Mouse (Mus musculus): Measurements from ENCODE around the gene Rac3.
A peak's percentile ranks its signal among the peaks of the same experiment; 100 is the strongest.

Gene Rac3

DNA sequence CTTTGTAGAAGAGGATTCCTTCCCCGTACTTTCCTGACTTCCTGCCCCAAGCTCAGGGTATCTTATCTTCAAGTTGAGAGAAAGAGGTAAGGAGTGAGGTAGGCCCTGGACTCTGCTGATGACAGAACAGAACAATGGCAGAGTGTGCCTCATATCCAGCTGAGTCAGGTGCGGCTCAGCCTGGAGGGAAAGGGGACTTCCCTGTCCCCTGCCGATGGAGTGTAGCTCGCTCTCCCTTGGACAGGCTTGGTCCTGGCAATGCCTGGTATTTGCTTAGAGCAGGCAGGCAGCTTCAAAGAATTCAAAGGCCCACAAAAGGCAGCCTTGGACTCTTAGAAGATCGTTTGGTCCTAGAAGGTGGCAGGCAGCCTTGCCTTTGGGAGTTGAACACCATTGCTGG, 15.2 kb upstream of the Rac3 start:
- no peak for DNase-seq (ENCODE audit: low read depth)

DNA sequence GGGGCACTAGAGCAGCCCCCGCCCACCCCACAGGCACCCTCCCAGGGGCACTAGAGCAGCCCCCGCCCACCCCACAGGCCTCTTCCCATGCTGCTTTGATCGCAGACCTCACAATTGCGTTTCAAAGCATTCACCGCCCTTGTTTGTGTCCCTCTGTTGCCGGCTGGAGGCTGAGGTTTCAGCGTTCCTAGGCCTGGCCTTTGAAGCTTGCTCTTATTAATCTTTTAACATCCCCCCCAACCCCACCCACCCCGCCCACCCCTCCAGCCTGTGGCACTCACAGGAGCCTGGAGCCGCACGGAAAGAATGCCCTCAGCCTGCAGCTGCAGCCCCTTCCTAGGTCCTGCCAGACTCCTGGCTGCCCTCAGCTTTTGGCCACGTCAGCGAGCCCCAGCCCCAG, 14.0 kb upstream of the Rac3 start:
- DNase-seq (ENCODE audit: low read depth) = no peak

DNA sequence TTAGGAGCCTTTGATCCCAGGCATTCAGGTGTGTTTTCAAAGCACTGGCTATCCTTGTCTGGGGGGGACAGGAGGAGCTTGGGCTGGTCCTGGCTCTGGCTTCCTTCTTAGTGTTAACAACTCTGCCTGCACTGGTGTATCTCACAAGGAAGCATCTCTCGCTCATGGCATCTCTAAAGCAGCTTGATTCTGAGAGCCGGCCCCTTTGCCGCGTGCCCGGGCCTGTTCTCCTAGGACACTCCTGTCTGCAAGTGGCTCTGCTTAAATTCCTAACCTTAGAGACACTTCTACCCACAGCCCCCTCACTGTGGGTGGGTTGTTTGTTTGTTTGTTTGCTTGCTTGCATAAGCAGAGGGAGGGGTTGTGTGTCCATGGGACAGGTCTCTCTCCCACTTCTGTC, 13.3 kb upstream of the Rac3 start:
- no peak for DNase-seq (ENCODE audit: low read depth)

- no peak for DNase-seq (ENCODE audit: low read depth)
These were observed 11.7 kb upstream of the Rac3 start for GRCm38 (mm10) chr11:120709551-120709950.

DNA sequence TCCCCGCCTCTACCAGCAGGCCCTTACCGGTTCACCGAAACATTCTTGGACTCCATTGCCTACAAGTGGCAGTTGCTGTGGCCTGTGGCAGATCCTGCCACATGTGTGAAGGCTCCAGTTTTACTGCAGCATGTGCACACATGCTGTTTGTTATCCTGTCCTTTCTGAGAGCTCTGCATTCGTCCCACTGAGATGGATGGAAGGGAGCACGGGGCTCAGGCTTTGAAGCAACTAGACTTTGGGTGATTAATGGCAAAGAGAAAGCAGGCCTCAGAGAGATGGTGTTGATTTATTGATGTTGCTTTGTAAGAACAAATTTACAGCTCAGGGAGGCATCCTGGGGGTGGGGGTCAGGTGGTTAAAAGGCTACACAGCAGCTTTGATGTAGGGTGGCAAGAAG, 10.6 kb upstream of the Rac3 start:
- no peak for DNase-seq (ENCODE audit: low read depth)

- no peak for DNase-seq (ENCODE audit: low read depth)
These were observed 9.2 kb upstream of the Rac3 start for GRCm38 (mm10) chr11:120711980-120712604.

- DNase-seq (ENCODE audit: low read depth) = peak; percentile 85
These were observed 8.3 kb upstream of the Rac3 start for GRCm38 (mm10) chr11:120712771-120713568.

- peak; percentile 99 for DNase-seq (ENCODE audit: low read depth)
These were observed 7.4 kb upstream of the Rac3 start, which contains the start of the genes Cenpx and Lrrc45 for GRCm38 (mm10) chr11:120713580-120714518. TSS of gene Cenpx (minus strand) at chr11:120713738. TSS of gene Lrrc45 (plus strand) at chr11:120713925.

GRCm38 (mm10) chr11:120714546-120714945, 6.7 kb upstream of the Rac3 start:
- no peak for DNase-seq (ENCODE audit: low read depth)

DNA sequence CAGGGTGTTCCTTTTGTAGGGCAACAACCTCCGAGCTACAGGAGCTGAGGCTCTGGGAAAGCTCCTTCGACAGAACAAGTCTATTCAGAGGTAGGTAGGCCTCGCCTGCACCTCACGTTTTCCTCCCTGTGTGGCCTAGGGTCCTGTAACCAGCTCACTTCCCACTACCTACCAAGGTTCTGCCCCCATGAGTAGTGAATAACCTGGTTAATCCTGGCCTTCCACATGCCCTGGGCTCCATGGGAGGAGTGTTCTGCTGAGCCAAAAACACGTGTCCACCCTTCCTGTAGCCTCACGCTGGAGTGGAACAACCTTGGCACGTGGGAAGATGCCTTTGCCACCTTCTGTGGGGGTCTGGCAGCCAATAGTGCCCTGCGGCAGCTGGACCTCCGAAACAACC, 6.1 kb upstream of the Rac3 start:
- no peak for DNase-seq (ENCODE audit: low read depth)

DNA sequence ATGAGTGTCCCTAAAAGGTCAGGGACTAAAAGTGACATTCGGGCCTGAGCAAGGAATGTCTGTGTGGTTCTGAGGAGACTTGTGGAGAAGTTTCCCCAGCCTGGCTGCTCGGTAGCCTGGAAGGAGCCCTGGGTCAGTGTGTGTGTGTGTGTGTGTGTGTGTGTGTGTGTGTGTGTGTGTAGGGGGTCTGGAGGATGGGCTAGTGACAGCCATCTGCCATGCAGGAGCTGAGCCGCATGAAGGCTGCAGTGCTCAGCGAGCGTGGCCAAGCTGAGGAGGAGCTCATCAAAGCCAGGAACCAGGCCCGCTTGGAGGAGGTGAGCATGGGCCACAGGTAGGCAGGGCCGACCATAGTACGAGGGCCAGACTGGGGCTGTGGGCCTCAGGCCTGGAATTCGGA, 2.0 kb upstream of the Rac3 start:
- no peak for DNase-seq (ENCODE audit: low read depth)

GRCm38 (mm10) chr11:120719841-120720376, 1.4 kb upstream of the Rac3 start:
- DNase-seq (ENCODE audit: low read depth) = no peak

DNA sequence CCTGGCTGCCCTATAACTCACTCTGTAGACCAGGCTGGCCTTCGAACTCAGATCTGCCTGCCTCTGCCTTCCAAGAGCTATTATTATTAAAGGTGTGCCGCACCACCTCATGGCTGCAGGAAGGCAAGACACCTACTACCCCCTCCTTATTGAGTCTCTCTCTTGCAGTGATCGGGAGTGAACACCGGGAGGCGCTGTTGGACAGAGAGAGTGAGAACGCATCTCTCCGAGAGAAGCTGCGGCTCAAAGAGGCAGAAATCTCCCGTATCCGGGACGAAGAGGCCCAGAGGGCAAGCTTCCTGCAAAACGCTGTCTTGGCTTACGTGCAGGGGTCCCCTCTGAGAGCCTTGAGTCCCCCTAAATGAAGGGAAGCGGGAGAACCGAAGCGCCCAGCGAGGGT, 820 bp upstream of the Rac3 start:
- DNase-seq (ENCODE audit: low read depth) = peak; percentile 97

GRCm38 (mm10) chr11:120722067-120722630, 879 bp downstream of the Rac3 start:
- DNase-seq (ENCODE audit: low read depth) = no peak

DNA sequence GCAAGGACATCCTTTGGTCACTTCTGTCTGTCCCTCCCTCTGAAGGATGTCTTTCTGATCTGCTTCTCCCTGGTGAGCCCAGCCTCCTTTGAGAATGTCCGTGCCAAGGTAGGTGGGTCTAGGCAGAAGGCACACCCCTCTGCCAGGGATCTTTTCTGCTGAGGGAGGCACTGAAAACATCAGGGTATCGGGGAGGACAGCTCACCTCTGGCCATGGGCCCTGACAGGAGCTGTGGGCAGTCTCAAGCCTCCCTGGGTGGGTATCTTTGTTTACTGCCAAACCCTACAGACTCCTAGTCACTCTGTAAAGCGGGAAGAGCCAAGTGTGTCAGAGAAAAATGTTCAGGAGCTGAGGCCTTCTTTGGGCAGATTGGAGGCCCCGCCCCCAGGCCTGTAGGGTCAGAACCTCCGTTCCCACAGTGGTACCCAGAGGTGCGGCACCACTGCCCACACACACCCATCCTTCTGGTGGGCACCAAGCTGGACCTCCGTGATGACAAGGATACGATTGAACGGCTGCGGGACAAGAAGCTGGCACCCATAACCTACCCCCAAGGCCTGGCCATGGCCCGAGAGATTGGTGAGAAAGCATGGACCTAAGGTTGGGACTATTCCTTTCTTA, 1.6 kb downstream of the Rac3 start:
- no peak for DNase-seq (ENCODE audit: low read depth)

GRCm38 (mm10) chr11:120723509-120723908, 2.2 kb downstream of the Rac3 start:
- no peak for DNase-seq (ENCODE audit: low read depth)

- no peak for DNase-seq (ENCODE audit: low read depth)
These were observed 5.2 kb downstream of the Rac3 start for GRCm38 (mm10) chr11:120726243-120727168.

- DNase-seq (ENCODE audit: low read depth) = peak; percentile 81
These were observed 5.9 kb downstream of the Rac3 start, which contains the start of gene Dcxr for GRCm38 (mm10) chr11:120727169-120727527. TSS of gene Dcxr (minus strand) at chr11:120727281.

- DNase-seq (ENCODE audit: low read depth) = no peak
These were observed 6.3 kb downstream of the Rac3 start for GRCm38 (mm10) chr11:120727564-120727963.

DNA sequence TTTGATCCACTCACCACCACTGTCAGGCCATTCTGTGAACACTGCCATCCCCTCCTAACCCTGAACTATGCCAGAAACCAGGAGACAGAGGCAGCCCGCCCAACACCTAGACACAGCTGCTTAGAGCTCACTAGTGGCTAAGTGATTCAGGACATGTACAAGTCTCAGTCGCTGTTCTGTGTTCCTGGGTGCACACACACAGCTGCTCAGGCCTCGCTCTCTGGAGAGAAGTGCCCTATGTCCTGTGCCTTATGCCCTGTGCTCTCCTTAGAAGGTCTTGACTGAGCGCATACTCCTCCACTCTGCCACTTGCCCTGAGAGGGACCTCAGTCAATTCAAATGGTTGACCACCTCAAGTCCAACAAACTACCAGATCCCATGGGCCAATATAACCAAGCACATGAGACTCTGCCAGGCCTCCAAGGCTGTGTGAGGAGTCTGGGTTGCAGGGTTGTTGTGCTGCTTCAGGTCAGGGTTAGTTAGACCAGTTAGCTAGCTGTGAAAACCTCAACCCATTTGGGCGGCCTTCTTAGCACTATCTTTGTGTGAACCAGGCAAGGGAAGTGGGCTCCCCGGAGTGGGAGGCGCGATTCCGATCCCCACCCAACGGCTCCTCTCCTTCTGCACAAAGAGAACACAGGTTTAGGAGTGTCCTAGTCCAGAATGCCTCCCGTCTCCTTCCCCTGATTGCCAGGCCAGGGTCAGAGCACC, 7.4 kb downstream of the Rac3 start:
- no peak for DNase-seq (ENCODE audit: low read depth)
